Mouse (Mus musculus): ENCODE measurements around the gene Cox19. TPM values are rescaled to one million over a fixed set of nuclear protein-coding genes. Genes with fewer than 3 reads are reported as not detected.
"Not testable (repeated sequence)": the region's sequence is repeated elsewhere in the genome, so short reads cannot be mapped to it uniquely, and the experiment has no call there.

Gene Cox19
- polyA plus RNA-seq (2016; fragmentation: Nextera tagmentation; extraction: Ambion mirVana): 76.3 and 93.2 TPM in 2 replicates

GRCm38 (mm10) chr5:139351134-139351533, at the start of gene Cox19:
Gene Cox19, minus strand, starts transcription at chr5:139351418.
- Histone ChIP-seq H3K36me3 (no peaks in the 10 kb centered on the region), H3K4me3 (no peak within 1 kb of the TSS), H3K27me3 (ENCODE audit: insufficient read depth, poor library complexity, severe bottlenecking) (peaks cover 75% of the 10 kb centered on the region), H3K27ac (0 out of 2 replicates have a peak within 1 kb of the TSS, but pooled peaks have one; percentile 6), H3K9me3 (no peaks in the 10 kb centered on the region), H3K4me1 (peaks cover 19% of the 10 kb centered on the region)
- DNase-seq (ENCODE audit: low spot score): no peak
- WGBS: 41% methylated on average over 5 of the region's 5 CpGs

GRCm38 (mm10) chr5:139399991-139400390, 48.8 kb upstream of the Cox19 start:
- H3K27me3 ChIP-seq (ENCODE audit: insufficient read depth, poor library complexity, severe bottlenecking): peaks cover 19% of the 10 kb centered on the region; the same call in 1 of the 2 replicates
- H3K36me3 ChIP-seq: no peaks in the 10 kb centered on the region
- DNase-seq (ENCODE audit: low spot score): no peak
- H3K4me3 ChIP-seq: no peak overlapping the region
- H3K27ac ChIP-seq: no peak overlapping the region
- 85% methylated on average over 14 of the region's 14 CpGs for WGBS
- peaks cover 36% of the 10 kb centered on the region for H3K4me1 ChIP-seq
- no peaks in the 10 kb centered on the region for H3K9me3 ChIP-seq

- Histone ChIP-seq H3K27ac (0 out of 2 replicates have a peak overlapping the region, but pooled peaks have one; percentile 12), H3K9me3 (no peaks in the 10 kb centered on the region), H3K4me3 (no peak overlapping the region), H3K4me1 (peaks cover 33% of the 10 kb centered on the region), H3K36me3 (no peaks in the 10 kb centered on the region), H3K27me3 (ENCODE audit: insufficient read depth, poor library complexity, severe bottlenecking) (peaks cover 10% of the 10 kb centered on the region; the same call in 1 of the 2 replicates)
- 74% methylated on average over 5 of the region's 5 CpGs for WGBS
- no peak for DNase-seq (ENCODE audit: low spot score)
Measured at GRCm38 (mm10) chr5:139398786-139399185, 47.6 kb upstream of the Cox19 start.

GRCm38 (mm10) chr5:139397959-139398753, 46.9 kb upstream of the Cox19 start:
- Histone ChIP-seq H3K27ac (peak overlapping the region; percentile 39; the same call in 1 of the 2 replicates), H3K36me3 (peaks cover 4% of the 10 kb centered on the region), H3K9me3 (no peaks in the 10 kb centered on the region), H3K4me1 (peaks cover 30% of the 10 kb centered on the region), H3K4me3 (no peak overlapping the region), H3K27me3 (ENCODE audit: insufficient read depth, poor library complexity, severe bottlenecking) (0 out of 2 replicates have a peak, but pooled peaks cover 10% of the 10 kb centered on the region)
- 21% methylated on average over 5 of the region's 5 CpGs for WGBS
- DNase-seq (ENCODE audit: low spot score): peak; percentile 94

- H3K9me3 ChIP-seq: no peaks in the 10 kb centered on the region
- H3K27ac ChIP-seq: peak overlapping the region; percentile 12; the same call in 1 of the 2 replicates
- 85% methylated on average over 4 of the region's 4 CpGs for WGBS
- H3K4me1 ChIP-seq: peaks cover 30% of the 10 kb centered on the region
- DNase-seq (ENCODE audit: low spot score): no peak
- H3K4me3 ChIP-seq: no peak overlapping the region
- H3K36me3 ChIP-seq: peaks cover 11% of the 10 kb centered on the region
- peaks cover 12% of the 10 kb centered on the region; the same call in 1 of the 2 replicates for H3K27me3 ChIP-seq (ENCODE audit: insufficient read depth, poor library complexity, severe bottlenecking)
Measured at GRCm38 (mm10) chr5:139397359-139397916, 46.2 kb upstream of the Cox19 start.

- peaks cover 12% of the 10 kb centered on the region; the same call in 1 of the 2 replicates for H3K27me3 ChIP-seq (ENCODE audit: insufficient read depth, poor library complexity, severe bottlenecking)
- H3K36me3 ChIP-seq: peaks cover 13% of the 10 kb centered on the region
- H3K9me3 ChIP-seq: no peaks in the 10 kb centered on the region
- no peak for DNase-seq (ENCODE audit: low spot score)
- no peak overlapping the region for H3K4me3 ChIP-seq
- WGBS: 90% methylated on average over 4 of the region's 4 CpGs
- peaks cover 39% of the 10 kb centered on the region for H3K4me1 ChIP-seq
- no peak overlapping the region for H3K27ac ChIP-seq
Measured at GRCm38 (mm10) chr5:139395528-139395927, 44.3 kb upstream of the Cox19 start.

GRCm38 (mm10) chr5:139394399-139394798, 43.2 kb upstream of the Cox19 start:
- Histone ChIP-seq H3K4me1 (peaks cover 47% of the 10 kb centered on the region), H3K27ac (0 out of 2 replicates have a peak overlapping the region, but pooled peaks have one; percentile 48), H3K9me3 (no peaks in the 10 kb centered on the region), H3K36me3 (peaks cover 13% of the 10 kb centered on the region), H3K27me3 (ENCODE audit: insufficient read depth, poor library complexity, severe bottlenecking) (peaks cover 8% of the 10 kb centered on the region; the same call in 1 of the 2 replicates), H3K4me3 (no peak overlapping the region)
- no peak for DNase-seq (ENCODE audit: low spot score)
- 58% methylated on average over 7 of the region's 7 CpGs for WGBS

GRCm38 (mm10) chr5:139393197-139393588, 42.0 kb upstream of the Cox19 start:
- H3K4me3 ChIP-seq: no peak overlapping the region
- peaks cover 13% of the 10 kb centered on the region for H3K36me3 ChIP-seq
- no peak for DNase-seq (ENCODE audit: low spot score)
- H3K27ac ChIP-seq: no peak overlapping the region
- no peaks in the 10 kb centered on the region for H3K9me3 ChIP-seq
- WGBS: 88% methylated on average over 16 of the region's 16 CpGs
- peaks cover 8% of the 10 kb centered on the region; the same call in 1 of the 2 replicates for H3K27me3 ChIP-seq (ENCODE audit: insufficient read depth, poor library complexity, severe bottlenecking)
- peaks cover 51% of the 10 kb centered on the region for H3K4me1 ChIP-seq

GRCm38 (mm10) chr5:139392219-139393196, 41.3 kb upstream of the Cox19 start:
- peaks cover 13% of the 10 kb centered on the region for H3K36me3 ChIP-seq
- H3K4me3 ChIP-seq: no peak overlapping the region
- DNase-seq (ENCODE audit: low spot score): no peak
- H3K4me1 ChIP-seq: peaks cover 51% of the 10 kb centered on the region
- H3K9me3 ChIP-seq: no peaks in the 10 kb centered on the region
- H3K27ac ChIP-seq: no peak overlapping the region; the same call in 1 of the 2 replicates
- peaks cover 8% of the 10 kb centered on the region; the same call in 1 of the 2 replicates for H3K27me3 ChIP-seq (ENCODE audit: insufficient read depth, poor library complexity, severe bottlenecking)
- WGBS: 91% methylated on average over 37 of the region's 37 CpGs

- DNase-seq (ENCODE audit: low spot score): no peak
- WGBS: 77% methylated on average over 11 of the region's 11 CpGs
- H3K4me1 ChIP-seq: peaks cover 53% of the 10 kb centered on the region
Measured at GRCm38 (mm10) chr5:139391309-139391990, 40.2 kb upstream of the Cox19 start.

GRCm38 (mm10) chr5:139390324-139391119, 39.3 kb upstream of the Cox19 start:
- H3K27me3 ChIP-seq (ENCODE audit: insufficient read depth, poor library complexity, severe bottlenecking); H3K9me3 ChIP-seq; H3K4me3 ChIP-seq; DNase-seq (ENCODE audit: low spot score): not testable (repeated sequence)
- WGBS: 62% methylated on average over 5 of the region's 5 CpGs
- peaks cover 17% of the 10 kb centered on the region for H3K36me3 ChIP-seq
- peaks cover 62% of the 10 kb centered on the region for H3K4me1 ChIP-seq
- H3K27ac ChIP-seq: peak overlapping the region; percentile 78

More at GRCm38 (mm10) chr5:139391309-139391990, 40.2 kb upstream of the Cox19 start:
- Histone ChIP-seq H3K27me3 (ENCODE audit: insufficient read depth, poor library complexity, severe bottlenecking) (peaks cover 8% of the 10 kb centered on the region; the same call in 1 of the 2 replicates), H3K27ac (peak overlapping the region; percentile 17; the same call in 1 of the 2 replicates), H3K36me3 (peaks cover 13% of the 10 kb centered on the region), H3K4me3 (no peak overlapping the region), H3K9me3 (no peaks in the 10 kb centered on the region)

Data from heart, embryonic 10.5 days (tissue).